Mouse (Mus musculus) regulatory T cell (primary cell): ENCODE measurements around the gene Trim46.

Experiments used
- in situ Hi-C: fragments of 300-600 bp; cut with MboI, MseI; formaldehyde crosslinking; loops from one replicate; pipeline ENCODE4 v1.15.1; 2025; ENCODE audit warnings: high pct_unique_total_duplicates

The Trim46 gene

DNA sequence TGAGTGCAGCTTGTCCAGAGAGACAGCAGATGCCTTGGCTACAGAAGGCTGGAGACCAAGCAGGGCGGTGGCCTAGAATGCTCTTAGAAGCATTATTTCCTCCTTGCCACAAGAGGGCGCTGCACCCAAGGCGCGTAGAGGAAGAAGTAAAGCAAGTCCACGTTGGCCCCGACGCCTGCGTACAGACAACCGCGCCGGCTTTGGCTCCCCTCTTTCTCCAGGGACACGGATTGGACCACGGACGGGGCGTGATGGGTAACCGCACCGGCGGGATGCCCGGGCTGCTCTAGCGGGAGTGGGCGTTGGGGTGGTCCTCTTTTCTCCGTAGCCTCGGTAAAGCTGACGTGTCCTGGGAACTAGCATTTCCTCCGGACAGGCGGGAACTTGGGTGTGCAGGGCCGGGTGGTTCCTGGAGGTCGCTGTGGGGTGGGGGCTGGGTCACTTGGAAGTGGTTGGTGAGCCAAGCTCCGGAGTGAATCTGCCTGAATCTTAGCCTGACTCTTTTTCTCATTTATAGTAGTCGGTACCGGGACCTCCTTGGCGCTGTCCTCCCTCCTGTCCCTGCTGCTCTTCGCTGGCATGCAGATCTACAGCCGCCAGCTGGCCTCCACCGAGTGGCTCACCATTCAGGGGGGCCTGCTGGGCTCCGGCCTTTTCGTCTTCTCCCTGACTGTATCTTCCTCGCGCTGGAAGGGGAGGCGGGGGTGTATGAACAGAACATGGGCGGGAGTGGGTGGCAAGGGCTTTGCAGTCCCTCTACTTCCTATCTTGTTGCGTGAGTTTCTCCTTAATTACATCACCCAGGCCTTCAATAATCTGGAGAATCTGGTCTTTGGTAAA lies at the start of gene Trim46:
Gene Trim46, minus strand, starts transcription at position 49 of the 840 bp plus-strand sequence.
- in situ Hi-C loops: loop anchor here (5.0 kb wide), 1 partner anchor 36 kb away; the partner anchor contains the start of gene Efna1

DNA sequence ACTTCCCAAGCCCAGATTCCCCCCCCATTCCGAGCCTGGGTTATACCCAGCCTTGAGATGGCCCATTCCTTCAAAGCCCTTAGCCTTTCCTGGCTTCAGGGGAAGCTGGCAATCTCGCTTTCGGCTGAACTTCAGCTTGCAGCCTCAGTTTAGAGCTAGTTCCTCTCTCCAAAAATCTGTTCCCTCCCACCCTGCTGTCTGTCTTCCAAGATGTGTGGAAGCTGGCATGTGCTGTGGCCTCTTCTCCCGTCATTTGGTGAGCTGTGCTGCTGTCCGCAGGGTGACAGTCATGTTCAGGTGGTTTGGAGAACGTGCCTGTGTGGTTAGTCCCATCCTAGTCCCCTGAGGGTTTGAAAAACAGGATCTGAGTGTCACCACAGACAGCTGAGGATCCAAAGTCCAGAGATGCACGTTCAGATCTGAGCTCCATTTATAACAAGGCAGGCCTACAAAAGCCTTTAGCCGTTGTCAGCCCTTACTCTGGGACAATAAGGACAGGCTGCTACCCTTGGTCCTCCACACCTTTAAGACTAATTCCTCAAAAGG lies 49.6 kb upstream of the Trim46 start:
- in situ Hi-C loops: no loop called here

DNA sequence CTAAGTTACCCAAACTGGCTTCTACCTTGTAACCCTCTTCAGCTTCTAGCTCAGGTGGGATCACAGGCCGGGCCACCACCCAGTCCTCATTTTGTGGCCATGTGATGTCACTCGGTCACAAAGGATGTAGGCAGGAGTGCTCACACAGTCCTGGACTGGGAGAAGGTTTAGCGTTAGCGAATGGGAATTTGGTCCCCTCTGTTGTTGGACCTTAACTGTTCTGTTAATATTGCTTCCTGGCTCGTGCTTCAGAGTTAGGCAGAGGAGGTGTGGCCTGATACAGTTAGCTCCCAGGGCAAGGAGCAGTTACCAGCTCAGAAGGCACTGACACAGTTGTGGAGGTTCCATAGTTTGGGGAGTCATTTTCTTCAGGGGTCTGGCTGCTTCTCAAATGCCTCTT lies 48.1 kb upstream of the Trim46 start:
- in situ Hi-C loops: no loop called here

DNA sequence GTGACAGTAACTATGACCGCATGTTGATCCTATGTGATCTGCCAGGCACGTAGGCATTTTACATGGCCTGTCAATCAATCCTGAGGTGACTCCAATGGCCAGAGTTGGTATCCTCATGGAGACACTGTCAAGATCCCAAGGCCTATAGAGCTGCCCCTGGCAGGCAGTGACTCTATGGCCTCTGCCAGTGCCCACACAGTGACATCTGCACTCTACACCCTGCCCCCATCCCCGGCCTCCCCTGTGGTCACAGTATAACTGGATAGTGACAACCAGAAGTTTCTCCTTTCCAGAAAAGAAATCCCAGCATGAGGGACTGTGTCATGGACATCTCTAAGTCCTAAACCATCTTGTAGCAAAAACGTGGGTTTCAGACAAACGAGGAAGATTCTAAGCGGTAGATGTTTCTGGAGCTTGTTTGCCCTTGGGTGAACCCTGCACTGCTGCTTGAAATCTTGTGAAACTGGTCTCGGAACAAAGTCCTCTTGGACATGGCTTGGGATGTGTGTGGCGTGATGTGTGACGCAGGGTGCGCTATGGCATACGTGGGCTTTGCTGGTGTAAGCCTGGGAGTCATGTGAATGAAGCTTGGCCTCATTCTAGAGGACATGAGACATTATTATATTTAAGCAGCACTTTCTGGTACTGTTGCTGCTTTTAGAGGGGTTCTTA lies 47.3 kb upstream of the Trim46 start:
- in situ Hi-C loops: no loop called here

DNA sequence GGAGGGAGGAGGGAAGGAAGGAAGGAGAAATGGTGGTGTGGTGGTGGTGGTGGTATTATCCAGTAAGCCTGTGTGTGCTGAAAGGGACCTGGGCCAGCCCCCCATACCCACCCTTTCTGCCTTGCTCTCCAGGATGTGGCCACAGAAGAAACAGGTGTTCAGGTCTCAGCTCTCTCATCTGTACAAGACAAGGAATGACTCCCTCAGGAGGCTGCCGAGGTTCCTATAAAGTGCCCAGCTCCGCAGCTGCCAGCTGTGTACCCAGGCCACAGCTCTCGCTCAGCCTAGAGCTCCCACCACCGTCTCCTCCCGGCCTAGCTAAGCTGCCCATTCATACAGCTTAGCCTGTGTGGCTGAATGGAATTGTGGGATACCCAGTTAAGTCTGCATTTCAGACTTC lies 46.2 kb upstream of the Trim46 start:
- in situ Hi-C loops: no loop called here

DNA sequence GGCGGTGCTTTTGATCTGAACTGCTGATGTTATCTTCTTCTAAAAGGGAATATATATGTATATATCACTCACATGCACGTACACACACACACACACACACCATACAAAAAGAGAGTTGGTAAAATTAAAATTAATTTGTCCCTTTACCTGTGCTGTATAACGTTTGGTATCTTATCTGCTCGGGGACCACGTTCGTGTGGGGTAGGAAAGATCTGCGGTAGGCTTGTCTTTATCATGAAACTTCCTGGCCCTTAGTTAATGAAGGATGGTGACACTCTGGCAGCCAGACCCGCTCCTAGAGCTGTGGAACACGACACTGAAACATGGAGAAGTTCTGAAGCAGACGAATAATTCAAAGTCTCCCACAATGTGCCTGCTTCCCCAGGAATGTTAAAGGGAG lies 45.8 kb upstream of the Trim46 start:
- in situ Hi-C loops: no loop called here

DNA sequence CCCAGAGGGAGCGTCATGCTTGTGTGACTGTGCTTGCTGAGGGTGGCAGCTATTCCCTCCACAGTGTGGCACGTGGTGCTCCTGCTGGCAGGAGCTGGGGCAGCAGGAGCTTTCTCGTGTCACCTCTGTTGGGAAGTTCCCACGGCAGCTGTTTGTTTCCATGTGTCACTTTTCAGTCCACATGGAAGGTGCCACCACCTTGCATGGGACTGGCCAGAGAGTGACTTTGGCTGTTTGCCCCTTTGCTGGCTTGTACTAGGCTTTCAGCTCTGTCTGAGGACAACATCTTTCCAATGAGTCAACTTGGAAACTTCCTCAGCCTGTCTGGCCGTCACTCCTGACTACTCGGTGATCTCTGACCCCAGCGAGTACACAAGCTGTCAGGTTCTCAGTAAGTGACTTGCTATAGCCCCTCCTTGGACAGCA lies 42.4 kb upstream of the Trim46 start:
- in situ Hi-C loops: no loop called here

DNA sequence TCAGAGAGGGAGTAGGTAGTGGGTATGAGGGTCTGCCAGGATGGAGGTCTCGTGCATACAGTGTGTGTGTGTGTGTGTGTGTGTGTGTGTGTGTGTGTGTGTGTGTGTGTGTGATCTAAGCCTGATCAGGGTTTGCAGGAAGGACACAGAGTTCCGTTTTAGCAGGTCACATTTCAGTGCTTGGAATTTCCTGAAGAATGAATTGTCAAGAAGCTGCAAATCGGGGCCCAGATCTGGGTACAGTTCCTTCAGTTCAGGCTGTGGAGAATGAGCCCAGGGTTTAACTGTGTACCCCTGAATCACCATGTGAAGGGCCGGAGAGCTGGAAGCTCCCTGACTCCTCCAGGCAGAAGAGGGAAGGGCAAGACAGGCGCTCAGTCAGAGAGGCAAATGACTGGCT lies 41.2 kb upstream of the Trim46 start:
- in situ Hi-C loops: no loop called here

DNA sequence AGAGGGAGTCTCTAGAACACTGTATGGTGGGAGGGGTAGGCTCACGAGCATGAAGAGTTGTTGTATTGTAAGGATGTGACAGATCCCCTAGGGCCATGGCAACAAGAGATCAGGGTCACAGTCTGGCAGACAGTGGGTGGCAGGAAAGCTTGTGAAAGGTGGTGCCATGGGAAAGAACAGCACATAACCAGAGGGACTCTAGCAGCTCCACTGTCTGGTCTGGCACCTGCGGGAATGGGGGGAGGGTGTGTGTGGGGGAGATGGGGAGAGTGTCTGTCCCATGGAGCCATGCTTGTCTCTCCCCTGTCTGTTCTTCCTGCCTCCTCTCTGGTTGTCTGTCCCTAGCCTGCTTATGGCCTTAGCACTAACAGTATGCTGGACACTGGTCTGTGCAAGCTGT lies 39.4 kb upstream of the Trim46 start:
- in situ Hi-C loops: no loop called here

DNA sequence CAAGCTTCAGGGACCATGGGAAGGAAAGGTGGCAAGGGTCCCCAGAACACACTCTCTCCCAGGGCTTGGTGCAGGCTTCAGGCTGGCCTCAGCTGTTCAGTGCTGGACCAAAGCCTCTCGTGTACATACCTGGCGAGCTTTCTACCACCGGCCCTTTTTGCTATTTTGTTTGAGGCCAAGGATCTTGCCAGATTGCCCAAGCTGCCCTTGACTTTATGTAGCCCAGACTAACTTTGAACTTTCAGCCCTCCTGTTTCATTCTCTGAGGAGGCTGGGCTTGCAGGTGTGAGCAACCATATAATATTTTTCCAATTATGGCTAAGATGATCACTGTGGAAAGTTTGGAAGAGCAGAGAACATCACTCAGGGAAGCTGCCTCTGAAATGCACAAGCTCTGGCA lies 38.2 kb upstream of the Trim46 start:
- in situ Hi-C loops: loop anchor here (5.0 kb wide), 1 partner anchor 37 kb away; the partner anchor contains the start of genes Krtcap2 and Trim46

DNA sequence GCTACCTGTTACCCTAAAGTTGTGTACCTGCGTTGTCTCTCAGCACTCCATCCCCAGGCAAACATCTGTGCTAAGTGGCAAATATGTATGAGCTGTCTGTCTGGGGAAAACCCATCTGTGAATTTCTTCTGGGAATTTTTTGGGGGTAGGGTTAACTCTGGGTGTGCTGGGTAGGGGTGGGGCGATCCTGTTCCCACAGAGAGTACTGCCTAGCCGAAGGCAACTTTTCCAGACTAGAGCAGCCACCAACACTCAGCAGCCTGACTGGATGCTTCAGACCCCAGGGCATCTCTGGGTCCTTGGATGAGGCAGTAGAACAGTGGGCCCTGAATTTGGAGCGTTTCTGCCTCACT lies 36.2 kb upstream of the Trim46 start:
- in situ Hi-C loops: loop anchor here (5.0 kb wide), 1 partner anchor 35 kb away; the partner anchor contains the start of genes Krtcap2 and Trim46

DNA sequence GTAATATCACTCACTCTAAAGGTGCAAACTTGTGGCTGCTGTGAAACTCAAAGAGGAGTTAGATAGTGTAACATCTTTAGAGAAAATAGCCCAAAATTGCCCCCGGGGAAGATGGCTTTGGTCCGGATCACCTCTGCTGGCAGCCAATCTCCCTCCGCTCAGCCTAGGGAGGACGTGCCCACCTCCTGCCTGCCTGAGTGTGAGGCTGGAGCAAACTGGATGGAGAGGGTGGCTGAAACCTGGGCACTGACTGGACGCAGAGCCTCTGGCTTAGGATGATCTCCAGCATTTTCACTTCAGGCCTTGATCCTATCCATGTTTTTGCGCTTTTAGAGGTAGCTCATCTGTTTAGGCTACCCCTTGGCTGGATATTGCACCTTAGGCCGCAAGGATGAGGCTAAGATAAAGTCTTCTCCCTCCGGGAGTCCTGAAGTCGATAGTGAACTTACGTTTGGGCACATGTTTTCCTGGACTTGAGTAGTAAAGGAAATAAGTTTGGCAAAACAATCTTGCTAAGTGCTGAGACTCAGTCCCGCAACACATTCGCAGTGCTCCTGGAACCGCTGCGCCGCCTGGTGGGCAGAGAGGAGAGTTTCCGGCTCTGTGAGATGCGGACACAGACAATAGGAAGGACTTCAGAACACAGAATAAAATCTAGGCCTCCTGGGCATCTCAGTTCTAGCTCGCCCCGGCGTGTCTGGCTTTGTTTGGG lies 35.6 kb upstream of the Trim46 start:
- in situ Hi-C loops: loop anchor here (5.0 kb wide), 1 partner anchor 34 kb away; the partner anchor contains the start of genes Krtcap2 and Trim46

DNA sequence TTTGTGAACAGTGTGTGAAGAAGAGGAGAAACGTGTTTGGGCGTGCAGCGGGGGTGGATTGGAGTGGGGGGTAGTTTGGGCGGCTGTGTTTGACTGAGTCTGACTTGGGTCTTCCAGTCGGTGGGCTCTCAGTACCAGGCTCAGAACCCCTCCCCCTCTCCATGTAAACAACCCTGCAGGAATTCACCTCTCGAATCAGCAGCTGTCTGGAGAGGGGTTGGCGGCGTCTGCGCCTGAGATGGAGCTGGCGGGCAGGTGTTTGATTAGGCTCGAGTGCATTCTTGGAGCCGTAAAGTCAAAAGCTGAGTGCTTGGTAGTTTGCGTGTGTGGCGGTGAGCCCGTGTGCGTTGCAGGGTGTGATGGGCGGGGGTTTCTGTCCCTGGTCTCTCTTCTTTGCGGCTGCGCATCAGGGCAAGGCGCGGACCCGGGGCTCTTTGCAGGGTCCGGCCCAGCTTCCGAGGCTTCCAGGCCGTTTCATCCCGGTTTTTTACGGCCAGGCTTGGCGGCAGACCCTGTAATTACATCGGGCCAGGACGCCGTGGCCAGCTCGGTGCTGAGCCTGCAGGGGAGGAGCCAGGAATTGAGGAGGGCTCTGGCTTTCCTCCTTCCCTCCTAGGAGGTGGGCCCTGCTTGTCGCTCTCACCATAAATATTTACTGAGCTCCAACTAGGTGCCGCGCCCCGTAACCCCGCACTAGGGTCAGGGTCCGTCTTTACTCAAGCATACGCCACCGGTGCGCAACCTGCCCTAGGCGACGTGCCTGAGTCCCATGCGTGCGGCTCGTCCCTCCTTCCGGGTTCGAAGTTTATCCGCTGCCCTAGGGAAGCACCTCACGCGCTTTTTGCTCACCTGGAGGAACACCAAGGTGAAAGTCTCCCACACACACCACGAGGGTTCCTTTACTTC lies 34.8 kb upstream of the Trim46 start, which contains the start of gene Efna1:
Gene Efna1, minus strand, starts transcription at position 537 of the 906 bp plus-strand sequence.
- in situ Hi-C loops: loop anchor here (5.0 kb wide), 1 partner anchor 34 kb away; the partner anchor contains the start of genes Krtcap2 and Trim46

DNA sequence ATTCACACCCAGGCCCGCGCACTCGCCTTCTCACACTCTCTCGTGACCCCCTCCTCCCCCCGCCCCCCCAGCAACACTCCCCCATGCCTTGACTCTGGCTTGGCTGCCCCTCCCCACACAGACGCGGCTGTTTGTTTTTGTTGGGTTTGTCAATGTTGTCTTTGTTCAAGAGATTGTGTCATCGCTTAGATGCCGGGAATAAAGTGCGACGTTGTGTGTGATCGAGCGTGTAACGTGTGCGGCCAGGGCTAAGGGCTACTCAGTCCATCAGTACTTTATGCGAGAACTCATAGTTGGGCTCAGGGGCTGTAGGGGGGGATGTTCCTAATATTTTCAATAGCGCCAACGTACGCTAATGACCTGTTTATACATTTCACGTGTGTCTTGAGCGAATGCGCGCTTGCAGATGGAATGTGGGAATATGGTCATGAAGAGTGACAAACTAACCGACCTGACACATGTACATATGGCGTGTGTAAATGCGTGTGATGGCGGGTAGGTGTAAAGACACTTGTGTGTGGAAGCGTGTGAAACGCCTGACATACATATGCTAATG lies 34.0 kb upstream of the Trim46 start:
- in situ Hi-C loops: loop anchor here (5.0 kb wide), 1 partner anchor 33 kb away; the partner anchor contains the start of genes Krtcap2 and Trim46

DNA sequence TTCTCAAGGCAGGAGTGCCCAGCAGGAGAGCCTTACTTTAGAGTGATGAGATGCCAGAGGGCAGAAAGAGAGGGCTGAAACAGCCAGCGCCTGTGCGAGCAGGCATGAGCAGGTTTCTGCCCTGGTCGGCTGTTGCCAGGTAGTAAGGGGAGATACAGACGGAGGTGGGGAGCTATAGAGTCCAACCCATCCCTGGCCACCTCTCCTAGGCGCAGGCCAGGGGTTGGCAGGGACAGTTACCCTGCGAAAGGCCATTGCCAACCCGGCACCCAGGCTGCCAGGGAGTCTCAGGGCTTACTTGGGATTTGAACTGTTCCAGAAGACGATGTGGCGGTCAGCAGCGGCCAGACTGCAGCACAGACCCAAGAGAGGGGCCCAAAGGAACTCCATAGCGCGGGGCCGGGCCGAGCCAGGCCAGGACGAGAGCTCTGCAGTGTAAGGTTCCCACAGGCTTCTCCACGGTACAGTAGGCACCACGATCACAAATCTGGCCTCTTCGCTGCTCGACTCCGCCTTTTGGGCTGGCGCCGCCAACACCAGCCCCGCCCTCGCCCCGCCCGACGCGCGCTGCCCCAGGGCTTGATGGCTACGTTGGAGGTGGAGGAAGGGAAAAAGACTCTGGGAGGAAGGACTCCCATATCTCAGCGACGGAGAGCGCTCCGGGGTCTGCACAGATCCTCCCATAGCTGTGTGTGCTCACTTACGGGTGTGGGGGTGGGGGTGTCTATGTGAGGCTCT lies 33.2 kb upstream of the Trim46 start:
- in situ Hi-C loops: no loop called here

DNA sequence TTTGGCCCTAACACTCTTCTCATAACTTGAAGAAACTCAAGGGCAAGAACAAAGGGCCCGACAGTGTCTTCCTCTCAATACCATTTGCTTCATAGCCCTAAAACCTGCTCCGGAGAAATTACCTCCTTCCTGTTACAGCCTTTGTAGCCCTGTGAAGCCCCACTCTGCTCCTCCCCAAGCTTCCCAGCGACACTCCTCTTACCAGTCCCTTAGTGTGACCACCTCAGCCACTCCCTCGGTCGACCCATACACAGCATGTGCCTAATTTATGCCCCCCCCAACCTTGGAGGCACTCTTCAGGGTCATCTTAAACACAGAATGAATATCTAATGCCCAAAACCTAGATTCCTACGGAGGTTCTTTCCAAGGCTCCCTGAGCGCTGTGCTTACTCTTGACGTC lies 32.5 kb upstream of the Trim46 start:
- in situ Hi-C loops: no loop called here

DNA sequence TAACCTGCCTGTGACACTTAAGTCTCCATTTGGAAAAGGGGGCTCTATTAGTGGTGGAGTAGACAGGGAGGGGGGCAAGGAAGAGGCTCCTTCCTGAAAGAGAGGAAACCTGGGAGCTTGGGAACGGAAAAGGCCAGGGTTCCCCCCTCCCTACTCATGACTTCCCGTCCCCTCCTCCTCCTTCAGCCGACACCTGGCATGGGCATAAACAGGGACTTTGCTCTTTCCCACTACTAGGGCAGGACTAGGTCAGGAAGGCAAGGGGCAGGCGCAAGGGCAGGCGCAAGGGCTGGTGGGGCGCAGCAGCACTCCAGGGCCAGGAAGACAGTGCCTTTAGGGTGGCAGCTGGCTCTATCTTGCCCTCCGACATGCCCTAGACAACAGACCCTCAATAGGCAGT lies 32.0 kb upstream of the Trim46 start:
- in situ Hi-C loops: no loop called here

DNA sequence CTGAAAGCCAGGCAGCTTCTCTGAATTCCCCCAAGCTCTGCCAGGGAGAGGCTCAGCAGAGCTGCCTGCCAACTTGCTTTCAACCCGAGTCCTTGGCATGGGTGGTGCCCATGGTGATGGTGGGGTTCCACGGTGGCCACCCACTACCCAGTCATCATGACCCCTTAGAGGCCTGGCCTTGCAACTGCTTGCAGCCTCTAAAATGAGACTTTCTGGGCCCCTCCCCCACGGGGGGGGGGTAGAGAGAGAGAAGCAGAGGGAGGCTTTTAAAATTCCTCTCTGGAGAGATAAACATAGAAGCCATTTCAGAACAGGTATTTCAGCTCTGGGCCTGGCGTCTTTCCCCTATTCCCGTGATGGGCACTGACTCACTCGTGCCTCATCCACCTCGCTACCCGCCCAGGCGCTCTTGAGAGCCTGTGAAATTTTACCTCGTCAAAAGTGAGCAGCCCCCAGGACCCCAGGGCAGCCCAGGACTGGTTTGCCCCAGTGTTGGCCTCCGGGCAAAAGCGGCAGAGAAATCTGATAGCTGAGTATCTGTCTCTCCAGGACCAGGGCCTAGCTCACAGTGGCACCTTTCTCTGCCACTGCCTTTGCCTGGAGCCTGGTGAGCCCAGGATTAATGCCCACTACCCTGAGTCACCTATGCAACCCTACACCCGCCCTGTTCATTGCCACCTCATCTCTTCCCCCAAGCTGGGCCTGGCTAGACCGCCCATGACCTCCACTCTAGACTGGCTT lies 31.3 kb upstream of the Trim46 start:
- in situ Hi-C loops: no loop called here

DNA sequence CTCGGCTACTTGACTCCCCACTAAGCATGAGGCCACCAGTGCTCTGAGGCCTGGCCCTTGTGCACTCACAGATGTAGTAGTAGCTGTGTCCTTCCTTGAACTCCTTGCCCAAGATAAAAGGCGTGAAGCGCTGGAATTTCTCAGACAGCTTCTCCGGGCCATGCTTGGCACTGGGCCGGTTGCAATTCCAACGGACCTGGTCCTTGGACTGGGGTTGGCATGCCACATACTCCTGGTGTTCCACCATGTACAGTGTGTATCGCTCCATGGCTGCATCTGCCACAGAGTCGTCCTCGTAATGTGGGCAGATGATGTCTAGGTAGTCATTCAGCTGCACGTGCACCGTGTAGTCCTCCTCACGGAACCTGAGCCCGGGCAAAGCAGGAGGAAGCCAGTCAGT lies 30.0 kb upstream of the Trim46 start:
- in situ Hi-C loops: no loop called here
